Mouse (Mus musculus): Measurements from ENCODE around the gene Ina. TPM values are rescaled to one million over a fixed set of nuclear protein-coding genes. Genes with fewer than 3 reads are reported as not detected.

The Ina gene
- polyA plus RNA-seq, 1 experiment, result 0.35 TPM

GRCm38 (mm10) chr19:47046343-47046742 is 31.8 kb downstream of the Ina start:
- no peaks in the 10 kb centered on the region for H3K27me3 ChIP-seq (ENCODE audit: control insufficient read depth, insufficient read depth, low read length)
- H3K27ac ChIP-seq (ENCODE audit: control insufficient read depth, insufficient read depth, low read depth, low read length), result no peak overlapping the region
- no peak for TF ChIP-seq POLR2A (IDR thresholded peaks at IDR 0.05; ENCODE audit: control insufficient read depth, low read depth, low read length)
- H3K36me3 ChIP-seq (ENCODE audit: control insufficient read depth, insufficient read depth, low read length), result peaks cover 2% of the 10 kb centered on the region
- no peak overlapping the region for H3K4me3 ChIP-seq (ENCODE audit: control insufficient read depth, low read depth, low read length)
- peaks cover 3% of the 10 kb centered on the region for H3K4me1 ChIP-seq (ENCODE audit: control insufficient read depth, insufficient read depth, low read length)

GRCm38 (mm10) chr19:47047236-47047833 is 32.8 kb downstream of the Ina start:
- peaks cover 3% of the 10 kb centered on the region for H3K4me1 ChIP-seq (ENCODE audit: control insufficient read depth, insufficient read depth, low read length)
- peaks cover 2% of the 10 kb centered on the region for H3K36me3 ChIP-seq (ENCODE audit: control insufficient read depth, insufficient read depth, low read length)
- no peaks in the 10 kb centered on the region for H3K27me3 ChIP-seq (ENCODE audit: control insufficient read depth, insufficient read depth, low read length)
- no peak for TF ChIP-seq POLR2A (IDR thresholded peaks at IDR 0.05; ENCODE audit: control insufficient read depth, low read depth, low read length)
- no peak for TF ChIP-seq CTCF (IDR thresholded peaks at IDR 0.05; ENCODE audit: control insufficient read depth, insufficient read depth, insufficient replicate concordance, low read depth, low read length)
- H3K4me3 ChIP-seq (ENCODE audit: control insufficient read depth, low read depth, low read length), result peak overlapping the region; percentile 41
- H3K27ac ChIP-seq (ENCODE audit: control insufficient read depth, insufficient read depth, low read depth, low read length), result no peak overlapping the region

- Histone ChIP-seq H3K36me3 (ENCODE audit: control insufficient read depth, insufficient read depth, low read length) (peaks cover 2% of the 10 kb centered on the region; the same call in 1 of the 2 replicates), H3K4me1 (ENCODE audit: control insufficient read depth, insufficient read depth, low read length) (peaks cover 3% of the 10 kb centered on the region), H3K27me3 (ENCODE audit: control insufficient read depth, insufficient read depth, low read length) (no peaks in the 10 kb centered on the region), H3K27ac (ENCODE audit: control insufficient read depth, insufficient read depth, low read depth, low read length) (peak overlapping the region; percentile 75), H3K4me3 (ENCODE audit: control insufficient read depth, low read depth, low read length) (peak overlapping the region; percentile 86)
- no peak for TF ChIP-seq CTCF (IDR thresholded peaks at IDR 0.05; ENCODE audit: control insufficient read depth, insufficient read depth, insufficient replicate concordance, low read depth, low read length)
- no peak; the same call in 1 of the 2 replicates for TF ChIP-seq POLR2A (IDR thresholded peaks at IDR 0.05; ENCODE audit: control insufficient read depth, low read depth, low read length)
Measured at GRCm38 (mm10) chr19:47049061-47049460, 34.6 kb downstream of the Ina start.

GRCm38 (mm10) chr19:47049840-47050239 is 35.3 kb downstream of the Ina start:
- peak overlapping the region; percentile 93; the same call in 1 of the 2 replicates for H3K27ac ChIP-seq (ENCODE audit: control insufficient read depth, insufficient read depth, low read depth, low read length)
- peaks cover 3% of the 10 kb centered on the region for H3K4me1 ChIP-seq (ENCODE audit: control insufficient read depth, insufficient read depth, low read length)
- H3K27me3 ChIP-seq (ENCODE audit: control insufficient read depth, insufficient read depth, low read length), result no peaks in the 10 kb centered on the region
- peaks cover 2% of the 10 kb centered on the region; the same call in 1 of the 2 replicates for H3K36me3 ChIP-seq (ENCODE audit: control insufficient read depth, insufficient read depth, low read length)
- no peak for TF ChIP-seq POLR2A (IDR thresholded peaks at IDR 0.05; ENCODE audit: control insufficient read depth, low read depth, low read length)
- no peak for TF ChIP-seq CTCF (IDR thresholded peaks at IDR 0.05; ENCODE audit: control insufficient read depth, insufficient read depth, insufficient replicate concordance, low read depth, low read length)
- H3K4me3 ChIP-seq (ENCODE audit: control insufficient read depth, low read depth, low read length), result peak overlapping the region; percentile 96

GRCm38 (mm10) chr19:47050271-47051032 is 36.0 kb downstream of the Ina start, which contains the start of gene Pcgf6:
Gene Pcgf6, minus strand, starts transcription at chr19:47050906.
- peak within 1 kb of the TSS; percentile 96 for H3K4me3 ChIP-seq (ENCODE audit: control insufficient read depth, low read depth, low read length)
- peak within 1 kb of the TSS; percentile 93 for H3K27ac ChIP-seq (ENCODE audit: control insufficient read depth, insufficient read depth, low read depth, low read length)
- peaks cover 2% of the 10 kb centered on the region; the same call in 1 of the 2 replicates for H3K36me3 ChIP-seq (ENCODE audit: control insufficient read depth, insufficient read depth, low read length)
- TF ChIP-seq CTCF (IDR thresholded peaks at IDR 0.05; ENCODE audit: control insufficient read depth, insufficient read depth, insufficient replicate concordance, low read depth, low read length) (no peak), POLR2A (IDR thresholded peaks at IDR 0.05; ENCODE audit: control insufficient read depth, low read depth, low read length) (peak; percentile 76)
- H3K27me3 ChIP-seq (ENCODE audit: control insufficient read depth, insufficient read depth, low read length), result no peaks in the 10 kb centered on the region
- peaks cover 3% of the 10 kb centered on the region for H3K4me1 ChIP-seq (ENCODE audit: control insufficient read depth, insufficient read depth, low read length)

GRCm38 (mm10) chr19:47052927-47053326 is 38.4 kb downstream of the Ina start:
- H3K36me3 ChIP-seq (ENCODE audit: control insufficient read depth, insufficient read depth, low read length), result no peaks in the 10 kb centered on the region
- H3K4me3 ChIP-seq (ENCODE audit: control insufficient read depth, low read depth, low read length), result no peak overlapping the region
- no peak overlapping the region for H3K27ac ChIP-seq (ENCODE audit: control insufficient read depth, insufficient read depth, low read depth, low read length)
- TF ChIP-seq POLR2A (IDR thresholded peaks at IDR 0.05; ENCODE audit: control insufficient read depth, low read depth, low read length), result no peak
- TF ChIP-seq CTCF (IDR thresholded peaks at IDR 0.05; ENCODE audit: control insufficient read depth, insufficient read depth, insufficient replicate concordance, low read depth, low read length), result no peak
- H3K4me1 ChIP-seq (ENCODE audit: control insufficient read depth, insufficient read depth, low read length), result peaks cover 3% of the 10 kb centered on the region
- no peaks in the 10 kb centered on the region for H3K27me3 ChIP-seq (ENCODE audit: control insufficient read depth, insufficient read depth, low read length)

GRCm38 (mm10) chr19:47053471-47053870 is 39.0 kb downstream of the Ina start:
- Histone ChIP-seq H3K27ac (ENCODE audit: control insufficient read depth, insufficient read depth, low read depth, low read length) (no peak overlapping the region), H3K27me3 (ENCODE audit: control insufficient read depth, insufficient read depth, low read length) (no peaks in the 10 kb centered on the region), H3K4me3 (ENCODE audit: control insufficient read depth, low read depth, low read length) (no peak overlapping the region), H3K36me3 (ENCODE audit: control insufficient read depth, insufficient read depth, low read length) (no peaks in the 10 kb centered on the region), H3K4me1 (ENCODE audit: control insufficient read depth, insufficient read depth, low read length) (peaks cover 3% of the 10 kb centered on the region)
- TF ChIP-seq CTCF (IDR thresholded peaks at IDR 0.05; ENCODE audit: control insufficient read depth, insufficient read depth, insufficient replicate concordance, low read depth, low read length) (no peak), POLR2A (IDR thresholded peaks at IDR 0.05; ENCODE audit: control insufficient read depth, low read depth, low read length) (no peak)
